Mouse (Mus musculus): Measurements from ENCODE around the gene Afap1l2.

- TF ChIP-seq CTCF (IDR thresholded peaks at IDR 0.05; ENCODE audit: borderline replicate concordance, extremely low read depth, insufficient read depth, insufficient read length) (no peak), POLR2A (IDR thresholded peaks at IDR 0.05; ENCODE audit: borderline replicate concordance, extremely low read depth, insufficient read depth, insufficient read length, poor library complexity, severe bottlenecking) (no peak)
Observed at GRCm38 (mm10) chr19:57016995-57017784, 9.2 kb upstream of the Afap1l2 start.

Data from brain, embryonic 14.5 days (tissue).